Mouse (Mus musculus) 3T3-L1 (cell line): ENCODE results near the gene Nod1.
A peak's percentile ranks its signal among the peaks of the same experiment; 100 is the strongest.
"Not testable (repeated sequence)": the region's sequence is repeated elsewhere in the genome, so short reads cannot be mapped to it uniquely, and the experiment has no call there.

Experiments used
- DNase-seq: peaks from one replicate; pipeline ENCODE4 v3.0.0-alpha.2; 2015; ENCODE audit warnings: low read depth, low spot score

Nod1 gene

GRCm38 (mm10) chr6:54983526-54984050, 11.2 kb upstream of the Nod1 start:
- no peak for DNase-seq

- DNase-seq, result no peak
Observed at GRCm38 (mm10) chr6:54979426-54979825, 7.0 kb upstream of the Nod1 start.

DNA sequence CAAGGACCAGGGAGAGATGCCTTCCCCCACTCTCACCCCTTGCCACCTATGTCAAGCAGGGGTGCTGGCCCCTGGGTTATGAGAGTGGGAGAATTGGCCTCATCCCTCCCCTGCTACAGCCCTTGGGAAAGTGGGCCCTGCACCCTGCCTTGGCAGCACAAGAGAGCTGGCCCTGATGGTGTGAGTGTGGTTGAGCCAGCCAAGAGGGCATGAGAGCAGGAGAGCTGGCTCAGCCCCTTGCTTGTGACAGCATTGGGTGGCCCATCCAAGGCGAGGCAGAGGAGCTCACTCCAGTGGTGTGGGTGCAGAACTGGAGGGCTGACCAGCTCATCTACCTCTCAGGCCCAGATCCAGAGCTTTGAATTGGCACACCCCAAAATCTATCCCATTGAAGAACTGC, 3.2 kb upstream of the Nod1 start:
- no peak for DNase-seq

GRCm38 (mm10) chr6:54974501-54974900, 2.1 kb upstream of the Nod1 start:
- DNase-seq, result peak; percentile 60

DNA sequence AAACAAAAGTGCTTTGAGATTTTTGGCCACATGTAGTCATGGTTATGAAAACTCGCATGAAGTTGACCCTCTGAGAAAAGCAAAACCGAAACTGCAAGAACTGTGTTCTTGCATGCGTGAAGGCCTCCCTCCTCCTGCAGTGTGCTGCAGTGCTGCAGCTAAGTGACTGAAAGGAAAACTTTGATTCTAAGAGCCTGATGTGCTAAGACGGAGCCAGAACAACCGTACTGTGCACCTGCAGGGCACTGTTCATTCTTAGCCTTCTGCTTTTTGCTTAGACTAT, 458 bp upstream of the Nod1 start:
- DNase-seq, result peak; percentile 68

DNA sequence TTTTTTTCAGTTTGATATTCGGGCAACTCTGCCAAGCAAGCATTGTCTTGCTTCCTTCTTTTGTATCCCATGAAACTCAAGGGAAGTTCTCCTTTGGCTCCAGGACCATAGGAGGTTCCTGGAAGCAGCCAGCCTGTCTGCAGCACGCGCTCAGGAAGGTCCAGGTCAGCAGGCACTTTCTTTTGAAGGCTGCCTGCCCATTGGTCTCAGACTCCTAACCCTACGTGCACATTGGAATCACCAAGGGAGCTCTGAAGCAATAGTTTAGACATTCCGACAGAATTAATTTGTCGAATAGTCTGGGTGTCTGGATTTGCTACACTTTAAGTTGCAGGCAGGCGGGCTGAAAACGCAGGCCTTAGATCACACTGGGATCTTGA, 691 bp downstream of the Nod1 start:
- DNase-seq, result peak; percentile 45

GRCm38 (mm10) chr6:54970506-54970905, 1.9 kb downstream of the Nod1 start:
- peak; percentile 31 for DNase-seq

GRCm38 (mm10) chr6:54969801-54970200, 2.6 kb downstream of the Nod1 start:
- DNase-seq, result no peak

GRCm38 (mm10) chr6:54967591-54967990, 4.8 kb downstream of the Nod1 start:
- DNase-seq, result no peak

DNA sequence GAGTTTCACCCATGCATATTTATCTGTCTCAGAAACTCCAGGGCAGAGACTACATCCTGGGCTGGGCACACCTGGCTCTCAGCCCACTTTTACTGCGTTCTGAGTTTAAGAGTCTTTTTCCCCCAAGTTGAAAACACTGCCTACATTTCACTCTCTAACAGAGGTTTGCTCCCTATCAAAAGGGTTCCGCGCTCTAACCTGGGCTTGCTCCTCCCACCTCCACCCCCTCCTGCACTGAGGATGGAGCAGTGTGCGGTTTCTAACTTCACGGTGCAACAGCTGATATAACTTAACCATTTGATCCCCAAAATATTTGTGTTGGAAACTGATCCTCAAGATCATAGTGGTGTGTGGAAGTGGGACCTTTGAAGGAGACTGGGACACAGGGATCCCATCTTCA, 7.2 kb downstream of the Nod1 start:
- no peak for DNase-seq

GRCm38 (mm10) chr6:54964755-54965154, 7.7 kb downstream of the Nod1 start:
- DNase-seq, result no peak

DNA sequence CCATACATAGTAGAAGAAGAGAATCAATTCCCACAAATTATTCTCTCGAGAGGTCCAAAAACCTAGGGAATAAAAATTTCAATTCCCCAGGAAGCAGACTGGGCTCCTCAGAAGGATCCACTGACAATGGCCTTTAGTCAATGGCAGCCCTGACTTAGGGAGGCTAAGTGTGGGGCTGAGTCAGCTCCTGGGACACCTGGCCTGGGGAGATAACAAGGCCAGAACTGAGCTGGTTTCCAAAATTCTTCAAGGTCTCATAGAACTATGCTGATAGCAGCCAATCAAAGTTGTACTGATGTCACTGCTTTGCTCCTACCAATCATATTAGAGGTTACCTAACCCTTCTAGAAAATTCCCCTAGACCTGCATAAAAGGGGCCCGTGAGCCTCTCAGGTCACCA, 8.8 kb downstream of the Nod1 start:
- no peak for DNase-seq

- peak; percentile 42 for DNase-seq
Observed at GRCm38 (mm10) chr6:54957655-54958054, 14.8 kb downstream of the Nod1 start.

GRCm38 (mm10) chr6:54956425-54956824, 16.0 kb downstream of the Nod1 start:
- peak; percentile 99 for DNase-seq

DNA sequence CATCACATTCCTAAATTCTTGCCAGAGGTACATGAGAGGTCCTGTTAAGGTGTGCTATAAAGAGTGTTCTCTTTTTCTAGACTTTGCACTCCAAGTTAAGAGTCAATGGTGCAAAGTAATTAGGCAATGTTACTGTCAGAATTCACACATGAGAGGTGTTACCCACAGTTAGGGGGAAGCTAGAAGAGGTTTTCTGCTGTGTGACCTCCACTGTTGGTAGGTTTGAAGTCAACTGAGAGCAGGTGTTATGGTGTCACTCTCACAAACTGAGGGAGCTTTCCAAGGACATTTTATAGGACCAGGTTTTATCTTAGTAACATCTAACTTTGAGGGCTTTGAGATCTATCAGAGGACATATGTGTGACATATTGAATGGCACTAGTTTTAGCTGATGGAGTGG, 16.5 kb downstream of the Nod1 start:
- no peak for DNase-seq

DNA sequence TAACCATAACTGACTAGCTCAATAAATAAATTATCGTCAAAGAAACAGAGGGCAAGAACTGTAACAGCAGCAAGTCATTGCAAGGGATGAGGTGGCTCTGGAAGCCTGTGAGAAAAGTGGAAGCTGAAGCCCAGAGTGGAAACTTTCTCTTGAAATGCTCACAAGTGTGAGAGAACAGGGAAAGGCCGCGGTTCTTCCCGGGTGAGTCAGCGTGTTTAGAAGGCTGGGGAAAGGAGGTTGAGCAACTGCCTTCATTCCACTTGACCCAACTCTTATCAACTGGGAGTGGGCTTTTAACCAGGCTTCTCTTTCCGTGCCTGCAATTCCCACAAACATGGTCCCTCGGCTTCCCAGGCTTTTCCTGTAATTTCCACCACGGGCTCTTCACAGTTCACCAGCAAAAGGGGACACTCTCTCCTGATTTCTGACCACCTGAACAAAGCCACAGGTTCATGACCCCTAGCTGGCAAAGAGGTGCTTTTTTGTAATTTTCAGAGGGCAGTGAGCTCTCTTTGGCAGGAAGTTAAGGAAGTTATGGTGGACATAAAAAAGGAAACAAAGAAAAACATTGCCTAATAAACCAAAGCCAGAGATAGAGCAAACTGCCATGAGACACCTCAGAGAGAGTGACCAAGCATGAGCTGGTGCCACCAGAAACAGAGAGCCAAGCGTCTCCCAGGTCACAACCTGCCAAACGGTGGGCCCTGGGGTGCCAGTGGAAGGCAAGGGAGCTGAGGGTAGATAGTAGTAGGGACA, 17.6 kb downstream of the Nod1 start:
- peak; percentile 25 for DNase-seq

DNA sequence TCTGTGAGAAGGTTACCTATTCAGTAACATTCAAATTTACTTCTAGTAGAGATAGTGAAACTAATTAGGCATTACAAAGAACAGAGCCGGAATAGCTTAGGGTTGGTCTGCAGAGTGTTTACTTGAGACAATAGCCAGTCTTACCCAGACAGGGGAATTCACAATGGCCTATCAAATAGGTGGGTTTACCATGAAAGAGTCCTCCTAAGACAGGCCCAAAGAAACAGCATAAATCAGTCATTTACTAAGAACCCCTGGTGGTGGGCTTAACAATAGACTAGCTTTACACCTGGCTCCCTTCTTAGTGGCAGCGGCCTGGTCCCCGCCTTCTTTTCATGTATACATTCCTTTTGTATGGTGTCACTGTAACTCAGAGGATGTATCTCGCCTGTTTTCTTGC, 19.0 kb downstream of the Nod1 start:
- not testable (repeated sequence) for DNase-seq

GRCm38 (mm10) chr6:54952542-54952941, 19.9 kb downstream of the Nod1 start:
- DNase-seq, result no peak

DNA sequence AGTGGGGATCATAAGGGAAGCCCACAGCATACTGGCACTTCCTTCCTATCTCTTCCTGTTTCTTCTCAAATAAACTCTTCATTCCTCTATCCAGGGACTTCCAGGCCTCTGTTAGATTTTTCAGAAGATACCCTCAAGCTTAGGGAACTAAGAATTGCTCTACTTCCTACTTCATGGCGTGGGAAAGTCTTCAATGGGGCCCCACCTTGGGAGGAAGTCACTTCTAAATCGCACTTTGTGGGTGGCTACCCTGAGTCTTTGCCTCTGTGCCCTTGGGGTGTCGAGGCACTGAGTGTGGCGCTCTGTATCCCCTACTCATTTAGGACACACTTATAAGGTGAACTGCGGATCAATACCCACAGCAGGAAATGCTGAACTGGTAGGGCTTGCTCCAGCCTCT, 23.7 kb downstream of the Nod1 start:
- no peak for DNase-seq

GRCm38 (mm10) chr6:54946241-54946953, 26.0 kb downstream of the Nod1 start:
- no peak for DNase-seq

DNA sequence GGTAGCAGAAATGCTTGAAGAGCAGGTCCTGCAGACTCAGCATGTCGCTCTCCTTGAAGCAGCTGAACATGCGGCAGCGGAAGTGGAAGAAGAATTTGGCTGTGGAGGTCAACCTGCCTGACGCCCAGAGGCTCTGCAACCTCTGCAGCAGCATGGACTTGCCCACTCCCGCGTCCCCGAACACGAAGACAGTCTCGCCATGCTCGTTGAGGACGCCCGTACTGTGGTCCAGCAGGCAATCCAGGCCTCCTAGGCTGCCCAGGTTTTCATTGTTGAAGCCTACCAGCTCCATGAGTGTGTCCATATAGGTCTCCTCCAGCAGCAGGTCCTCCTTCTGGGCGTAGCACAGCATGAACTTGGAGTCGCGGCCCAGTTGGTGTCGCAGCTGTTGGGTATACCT, 27.9 kb downstream of the Nod1 start:
- DNase-seq, result no peak

DNA sequence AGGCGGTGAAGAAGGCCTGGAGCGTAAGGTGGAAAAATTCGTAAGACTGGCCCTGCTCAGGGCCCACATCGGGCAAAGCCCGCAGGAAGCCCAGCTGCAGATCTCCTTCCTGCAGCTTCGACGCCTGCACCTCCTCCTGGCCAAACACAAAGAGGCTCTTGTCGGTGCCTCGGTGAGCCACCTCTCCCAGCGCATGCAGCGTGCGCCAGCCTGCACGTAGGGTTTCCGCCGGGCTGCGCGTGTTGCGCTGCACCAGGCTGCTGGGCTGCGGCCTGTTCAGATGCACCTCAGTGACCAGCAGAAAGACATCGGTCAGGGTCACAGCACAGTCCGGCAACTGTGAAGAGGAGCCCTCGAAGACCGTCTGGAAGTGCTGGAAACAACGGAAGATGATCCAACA, 28.7 kb downstream of the Nod1 start:
- no peak for DNase-seq

DNA sequence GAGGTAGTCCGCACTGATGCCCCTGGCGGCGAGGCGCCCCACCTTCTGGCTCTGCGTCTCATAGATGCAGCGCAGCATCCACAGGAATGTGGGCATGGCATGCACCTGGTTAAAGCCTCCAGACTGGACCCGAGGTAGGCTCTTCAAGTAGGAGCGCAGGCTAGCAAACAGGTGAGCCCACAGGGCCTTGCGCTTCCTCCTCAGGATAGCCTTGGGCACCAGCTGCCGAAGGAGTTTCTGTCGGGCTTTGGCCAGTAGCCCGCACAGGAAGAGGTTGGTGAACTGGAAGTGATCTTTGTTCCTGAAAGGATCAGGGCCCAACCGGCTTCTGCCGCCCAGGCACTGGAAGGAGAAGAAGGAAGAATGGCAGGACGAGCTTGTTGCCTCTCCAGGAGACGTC, 29.1 kb downstream of the Nod1 start:
- no peak for DNase-seq
